Mouse (Mus musculus) E14TG2a.4 (cell line): ENCODE data around the gene Olfm2.
A peak's percentile ranks its signal among the peaks of the same experiment; 100 is the strongest.

Experiments used
- H3K27me3 ChIP-seq: 2 replicates; pipeline ENCODE4 v1.6.1; 2014; ENCODE audit warnings: low read length, control low read depth; ENCODE audit not compliant: insufficient read depth
- H3K36me3 ChIP-seq: 2 replicates; pipeline ENCODE4 v1.6.1; 2014; ENCODE audit warnings: low read length, control low read depth; ENCODE audit not compliant: insufficient read depth
- H3K4me1 ChIP-seq: replicated peaks from 2 replicates; pipeline ENCODE4 v1.6.1; 2014; ENCODE audit warnings: low read depth, low read length, control low read depth
- H3K4me3 ChIP-seq: replicated peaks from 2 replicates; pipeline ENCODE4 v1.5.1; 2014; ENCODE audit warnings: mild to moderate bottlenecking, low read length
- H3K9me3 ChIP-seq: 2 replicates; pipeline ENCODE4 v1.6.1; 2014; ENCODE audit warnings: low read length, control low read depth
- CTCF ChIP-seq: conservative IDR thresholded peaks from 2 replicates; pipeline ENCODE4 v1.5.1; 2014; ENCODE audit warnings: low read length
- NANOG ChIP-seq: IDR thresholded peaks from 2 replicates; pipeline ENCODE4 v1.6.1; 2014; ENCODE audit warnings: borderline replicate concordance, low read length, mixed read lengths
- POU5F1 ChIP-seq: IDR thresholded peaks from 2 replicates; pipeline ENCODE4 v1.6.1; 2014; ENCODE audit warnings: low read length, borderline replicate concordance

Gene Olfm2

GRCm38 (mm10) chr9:20751477-20752029 is 5.4 kb upstream of the Olfm2 start:
- H3K36me3 ChIP-seq: no peaks in the 10 kb centered on the region
- H3K9me3 ChIP-seq: no peaks in the 10 kb centered on the region
- H3K27me3 ChIP-seq: no peaks in the 10 kb centered on the region
- TF ChIP-seq CTCF: no peak
- no peak for TF ChIP-seq POU5F1
- TF ChIP-seq NANOG: no peak
- H3K4me1 ChIP-seq: peaks cover 38% of the 10 kb centered on the region
- H3K4me3 ChIP-seq: no peak overlapping the region

- Histone ChIP-seq H3K4me1 (peaks cover 45% of the 10 kb centered on the region), H3K27me3 (peaks cover 18% of the 10 kb centered on the region), H3K9me3 (no peaks in the 10 kb centered on the region), H3K36me3 (no peaks in the 10 kb centered on the region), H3K4me3 (no peak overlapping the region)
- TF ChIP-seq NANOG (no peak), CTCF (no peak), POU5F1 (no peak)
These were observed 3.1 kb upstream of the Olfm2 start for GRCm38 (mm10) chr9:20749213-20749612.

- TF ChIP-seq CTCF: no peak
- no peak for TF ChIP-seq NANOG
- no peak for TF ChIP-seq POU5F1
- Histone ChIP-seq H3K4me3 (no peak overlapping the region), H3K9me3 (no peaks in the 10 kb centered on the region), H3K36me3 (no peaks in the 10 kb centered on the region), H3K4me1 (peaks cover 51% of the 10 kb centered on the region), H3K27me3 (peaks cover 21% of the 10 kb centered on the region)
These were observed 2.4 kb upstream of the Olfm2 start for GRCm38 (mm10) chr9:20748540-20748939.

GRCm38 (mm10) chr9:20747682-20748081 is 1.5 kb upstream of the Olfm2 start:
- Histone ChIP-seq H3K4me1 (peaks cover 56% of the 10 kb centered on the region), H3K36me3 (no peaks in the 10 kb centered on the region), H3K9me3 (no peaks in the 10 kb centered on the region), H3K27me3 (peaks cover 21% of the 10 kb centered on the region), H3K4me3 (no peak overlapping the region)
- no peak for TF ChIP-seq NANOG
- no peak for TF ChIP-seq CTCF
- TF ChIP-seq POU5F1: no peak; the same call in 1 of the 2 replicates

- H3K36me3 ChIP-seq: no peaks in the 10 kb centered on the region
- peak overlapping the region; percentile 85 for H3K4me3 ChIP-seq
- TF ChIP-seq NANOG (no peak), CTCF (no peak), POU5F1 (no peak)
- peaks cover 63% of the 10 kb centered on the region for H3K4me1 ChIP-seq
- no peaks in the 10 kb centered on the region for H3K9me3 ChIP-seq
- H3K27me3 ChIP-seq: peaks cover 25% of the 10 kb centered on the region
These were observed 801 bp downstream of the Olfm2 start for GRCm38 (mm10) chr9:20745129-20745966.

GRCm38 (mm10) chr9:20743946-20744738 is 2.0 kb downstream of the Olfm2 start:
- Histone ChIP-seq H3K4me1 (peaks cover 72% of the 10 kb centered on the region), H3K4me3 (peak overlapping the region; percentile 14), H3K9me3 (no peaks in the 10 kb centered on the region), H3K27me3 (peaks cover 28% of the 10 kb centered on the region), H3K36me3 (no peaks in the 10 kb centered on the region)
- no peak for TF ChIP-seq POU5F1
- no peak for TF ChIP-seq NANOG
- peak; percentile 95 for TF ChIP-seq CTCF

GRCm38 (mm10) chr9:20740407-20740806 is 5.7 kb downstream of the Olfm2 start:
- Histone ChIP-seq H3K4me3 (no peak overlapping the region), H3K27me3 (peaks cover 22% of the 10 kb centered on the region), H3K36me3 (no peaks in the 10 kb centered on the region), H3K9me3 (no peaks in the 10 kb centered on the region), H3K4me1 (peaks cover 62% of the 10 kb centered on the region)
- TF ChIP-seq POU5F1: no peak
- TF ChIP-seq CTCF: peak; percentile 89

GRCm38 (mm10) chr9:20738251-20738999 is 7.7 kb downstream of the Olfm2 start:
- TF ChIP-seq CTCF (peak; percentile 50), POU5F1 (no peak)
- Histone ChIP-seq H3K4me3 (peak overlapping the region; percentile 14; the same call in 1 of the 2 replicates), H3K9me3 (no peaks in the 10 kb centered on the region), H3K4me1 (peaks cover 55% of the 10 kb centered on the region), H3K27me3 (peaks cover 12% of the 10 kb centered on the region), H3K36me3 (no peaks in the 10 kb centered on the region)
